Mouse (Mus musculus): ENCODE measurements at regions not wholly inside any gene's neighbourhood (a gene's known extent, or its start where the extent isn't known, plus 50 kb on each side); places are given as distances from the start of the nearest gene placed in this dataset.

DNA sequence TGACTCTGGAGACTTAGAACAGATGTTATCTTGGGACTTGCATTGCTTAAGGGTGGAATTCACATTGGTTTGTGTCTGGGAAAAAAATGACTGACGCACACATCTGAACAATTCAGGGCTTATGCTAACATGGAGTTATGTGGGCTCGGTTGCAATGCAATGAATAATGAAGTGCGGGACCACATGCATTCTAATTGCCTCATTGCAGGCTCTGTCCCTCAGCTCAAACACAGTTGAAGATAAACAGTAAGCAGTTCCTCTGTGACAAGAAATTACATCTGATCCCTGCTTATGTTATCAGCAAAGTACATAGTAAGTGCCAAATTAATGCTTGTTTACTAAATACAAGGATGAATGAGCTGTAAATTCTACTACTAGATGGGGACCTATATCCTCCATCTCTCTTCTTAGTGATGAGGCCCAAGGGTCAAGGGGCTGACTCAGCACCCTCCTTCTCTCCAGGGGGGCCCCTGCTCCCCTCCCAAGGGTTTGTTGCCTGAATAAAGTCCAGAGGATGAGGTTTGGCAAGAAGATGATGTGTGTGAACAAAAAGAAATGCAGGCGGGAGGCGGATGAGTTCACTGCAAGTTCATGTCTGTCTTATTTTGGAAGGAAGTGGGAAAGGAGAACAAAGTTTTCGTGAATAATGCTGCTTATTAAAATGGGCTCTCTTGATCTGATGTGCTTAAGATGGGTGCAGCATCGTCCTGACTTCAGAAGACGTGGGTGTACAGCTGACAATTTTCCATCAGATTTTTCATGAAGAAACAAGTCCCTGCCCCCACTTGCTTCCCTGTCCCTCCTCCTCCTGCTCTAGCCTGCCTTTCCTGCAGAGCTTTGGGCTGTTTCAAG is 533.1 kb downstream of the Shisa9 start:
- H3K27me3 ChIP-seq (ENCODE audit: low read depth, poor library complexity, severe bottlenecking), result no peaks in the 10 kb centered on the region
- no peaks in the 10 kb centered on the region for H3K9me3 ChIP-seq (replicated peaks)
- H3K4me1 ChIP-seq, result no peaks in the 10 kb centered on the region
- no peaks in the 10 kb centered on the region for H3K36me3 ChIP-seq
- WGBS, result 80% methylated on average over 8 of the region's 8 CpGs
- no peak for DNase-seq (ENCODE audit: low spot score)
- H3K4me3 ChIP-seq, result no peak overlapping the region
- no peak overlapping the region for H3K27ac ChIP-seq

DNA sequence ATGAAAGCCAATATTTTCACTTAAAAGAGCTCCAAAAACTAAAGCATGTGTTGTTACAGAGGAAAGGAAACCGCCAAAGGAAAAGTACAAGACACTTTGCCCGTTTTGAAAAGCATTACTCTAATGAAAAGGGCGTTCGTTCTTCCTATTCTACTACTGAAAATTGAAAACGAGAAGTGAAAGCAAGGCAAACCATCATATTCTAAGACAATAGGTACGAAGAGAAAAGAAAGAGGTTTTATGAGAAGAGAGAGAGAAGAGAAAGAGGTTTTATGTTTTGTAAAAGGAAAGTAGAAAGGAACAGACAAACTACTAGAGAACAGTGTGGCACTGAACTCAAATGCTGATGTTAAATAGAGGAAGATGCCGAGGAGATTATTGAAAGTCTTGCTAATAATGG is 534.4 kb downstream of the Shisa9 start:
- DNase-seq (ENCODE audit: low spot score), result no peak
- H3K9me3 ChIP-seq (replicated peaks), result no peaks in the 10 kb centered on the region
- no peaks in the 10 kb centered on the region for H3K36me3 ChIP-seq
- H3K27ac ChIP-seq, result no peak overlapping the region
- no peaks in the 10 kb centered on the region for H3K27me3 ChIP-seq (ENCODE audit: low read depth, poor library complexity, severe bottlenecking)
- no peaks in the 10 kb centered on the region for H3K4me1 ChIP-seq
- WGBS, result 91% methylated on average over 7 of the region's 7 CpGs
- no peak overlapping the region for H3K4me3 ChIP-seq

DNA sequence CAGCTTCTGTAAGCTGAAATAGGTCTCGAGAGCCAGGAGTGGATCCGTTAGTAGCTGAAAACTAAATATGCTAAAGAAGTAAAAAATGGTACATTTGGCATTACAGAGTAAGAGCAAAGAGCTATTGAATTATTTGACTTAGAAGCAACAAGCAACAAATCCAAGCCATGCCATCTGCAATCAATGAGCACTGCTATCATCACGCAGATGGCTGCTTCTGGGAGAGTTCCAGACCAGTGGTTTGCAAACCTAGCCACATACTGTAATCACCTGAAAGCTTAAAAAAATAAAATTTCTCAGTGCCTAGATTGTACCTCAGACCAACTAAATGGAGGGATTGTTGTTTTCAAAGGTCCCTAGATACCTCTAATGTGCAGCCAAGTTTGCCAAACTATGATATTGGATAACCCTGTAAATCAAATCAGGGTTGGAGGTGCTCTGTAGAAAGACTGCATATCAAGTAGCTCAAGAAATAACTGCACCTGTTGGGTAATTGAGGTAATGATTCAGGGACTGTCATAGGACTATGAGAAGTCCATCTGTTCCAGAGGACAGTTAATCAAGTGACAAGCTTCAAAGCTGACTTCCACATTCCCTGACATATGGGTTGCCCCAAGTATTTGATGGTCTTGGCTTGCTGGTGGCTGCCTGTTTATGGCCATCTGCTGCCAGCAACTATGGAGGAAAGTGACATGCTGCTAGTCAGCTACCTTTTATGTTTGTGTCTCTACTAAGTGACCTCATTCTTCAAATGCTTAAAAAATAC is 538.0 kb downstream of the Shisa9 start:
- 91% methylated on average over 3 of the region's 3 CpGs for WGBS
- H3K9me3 ChIP-seq (replicated peaks), result no peaks in the 10 kb centered on the region
- no peak overlapping the region for H3K27ac ChIP-seq
- H3K4me1 ChIP-seq, result no peaks in the 10 kb centered on the region
- no peaks in the 10 kb centered on the region for H3K27me3 ChIP-seq (ENCODE audit: low read depth, poor library complexity, severe bottlenecking)
- H3K36me3 ChIP-seq, result no peaks in the 10 kb centered on the region
- no peak for DNase-seq (ENCODE audit: low spot score)
- H3K4me3 ChIP-seq, result no peak overlapping the region

DNA sequence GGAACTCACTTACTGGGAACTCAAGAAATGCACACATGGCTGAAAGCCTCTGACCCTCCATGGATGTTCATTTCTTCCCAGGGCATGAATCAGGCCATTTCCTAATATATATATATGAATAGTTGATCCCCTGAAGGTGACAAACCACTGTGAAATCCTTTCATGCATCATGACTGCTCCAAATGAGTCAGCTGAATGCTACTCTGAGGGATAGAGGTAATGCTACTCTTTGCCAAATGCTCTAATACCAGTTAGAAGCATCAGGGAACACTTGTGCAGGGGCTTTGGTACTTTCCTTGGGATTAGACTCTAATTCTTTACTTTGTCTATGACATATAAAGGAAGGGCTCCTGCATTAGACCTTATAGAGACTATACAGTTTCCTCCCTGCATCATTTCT is 561.0 kb upstream of the Ercc4 start:
- no peak for DNase-seq (ENCODE audit: low spot score)
- Histone ChIP-seq H3K4me3 (no peak overlapping the region), H3K27ac (no peak overlapping the region), H3K9me3 (replicated peaks) (no peaks in the 10 kb centered on the region), H3K4me1 (no peaks in the 10 kb centered on the region), H3K27me3 (ENCODE audit: low read depth, poor library complexity, severe bottlenecking) (no peaks in the 10 kb centered on the region), H3K36me3 (no peaks in the 10 kb centered on the region)

DNA sequence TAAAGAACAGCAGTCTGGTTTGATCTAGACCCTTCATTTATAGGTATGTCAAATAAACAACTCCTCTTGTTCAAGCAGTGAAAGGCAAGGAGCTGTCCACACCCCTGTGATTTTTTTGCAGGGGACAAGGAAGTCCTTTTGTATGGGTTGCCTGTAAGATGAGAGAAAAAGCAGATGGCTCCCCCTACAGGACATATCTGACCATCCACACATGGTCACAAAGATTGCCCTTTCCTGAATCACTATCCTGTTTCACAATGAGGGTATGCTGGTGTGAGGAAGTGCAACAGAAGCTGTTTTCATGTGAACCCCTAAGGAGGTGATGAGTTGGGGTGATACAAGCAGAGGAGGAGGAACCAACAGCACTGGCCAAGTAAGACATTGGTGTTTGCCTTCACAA is 520.6 kb upstream of the Ercc4 start:
- Histone ChIP-seq H3K4me3 (no peak overlapping the region), H3K27ac (no peak overlapping the region), H3K9me3 (replicated peaks) (no peaks in the 10 kb centered on the region), H3K36me3 (no peaks in the 10 kb centered on the region), H3K4me1 (no peaks in the 10 kb centered on the region), H3K27me3 (ENCODE audit: low read depth, poor library complexity, severe bottlenecking) (no peaks in the 10 kb centered on the region)
- no peak for DNase-seq (ENCODE audit: low spot score)

DNA sequence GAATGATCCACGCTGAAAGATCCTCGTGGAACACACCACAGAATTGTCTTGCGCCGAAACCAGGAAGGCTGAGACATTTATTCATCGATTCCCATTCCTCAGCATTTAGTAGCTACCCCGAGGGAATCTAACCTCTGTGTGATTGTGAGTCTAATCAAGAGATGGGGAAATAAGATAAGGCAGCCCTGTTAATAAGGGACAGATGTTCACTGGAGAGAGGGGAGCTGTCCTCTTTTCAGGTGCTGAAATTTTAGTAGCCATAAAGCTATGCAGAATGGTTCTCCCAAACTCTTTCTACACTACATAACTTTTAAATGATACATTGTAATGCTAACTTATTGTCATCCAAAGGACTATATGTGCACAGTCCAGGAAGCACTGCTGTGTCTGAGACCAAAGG is 501.2 kb upstream of the Ercc4 start:
- 61% methylated on average over 6 of the region's 6 CpGs for WGBS
- Histone ChIP-seq H3K9me3 (replicated peaks) (no peaks in the 10 kb centered on the region), H3K27ac (no peak overlapping the region), H3K4me1 (no peaks in the 10 kb centered on the region), H3K4me3 (no peak overlapping the region), H3K27me3 (ENCODE audit: low read depth, poor library complexity, severe bottlenecking) (no peaks in the 10 kb centered on the region), H3K36me3 (no peaks in the 10 kb centered on the region)
- DNase-seq (ENCODE audit: low spot score), result no peak

DNA sequence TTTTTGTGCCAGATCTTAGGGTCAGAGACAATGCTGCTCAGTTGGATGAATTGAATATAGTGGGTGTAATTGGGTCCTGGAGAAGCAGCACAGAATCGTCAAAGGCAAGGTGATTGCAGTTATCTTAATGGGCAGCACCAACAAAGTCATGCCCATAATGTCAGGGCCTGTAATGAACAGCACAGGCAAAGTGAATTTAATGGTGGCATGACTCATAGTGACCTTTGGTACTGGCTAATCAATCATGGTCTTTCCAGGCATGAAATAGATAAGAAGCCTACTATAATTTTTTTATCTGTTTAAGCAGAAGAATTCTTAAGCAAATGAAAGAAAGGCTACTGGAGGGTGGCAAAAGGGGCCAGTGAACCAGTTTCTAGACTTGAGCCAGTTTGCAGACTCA is 498.4 kb upstream of the Ercc4 start:
- H3K9me3 ChIP-seq (replicated peaks), result no peaks in the 10 kb centered on the region
- no peaks in the 10 kb centered on the region for H3K36me3 ChIP-seq
- WGBS, result 63% methylated on average over 1 of the region's 1 CpGs
- H3K27ac ChIP-seq, result no peak overlapping the region
- no peak for DNase-seq (ENCODE audit: low spot score)
- H3K4me1 ChIP-seq, result no peaks in the 10 kb centered on the region
- H3K27me3 ChIP-seq (ENCODE audit: low read depth, poor library complexity, severe bottlenecking), result no peaks in the 10 kb centered on the region
- no peak overlapping the region for H3K4me3 ChIP-seq

DNA sequence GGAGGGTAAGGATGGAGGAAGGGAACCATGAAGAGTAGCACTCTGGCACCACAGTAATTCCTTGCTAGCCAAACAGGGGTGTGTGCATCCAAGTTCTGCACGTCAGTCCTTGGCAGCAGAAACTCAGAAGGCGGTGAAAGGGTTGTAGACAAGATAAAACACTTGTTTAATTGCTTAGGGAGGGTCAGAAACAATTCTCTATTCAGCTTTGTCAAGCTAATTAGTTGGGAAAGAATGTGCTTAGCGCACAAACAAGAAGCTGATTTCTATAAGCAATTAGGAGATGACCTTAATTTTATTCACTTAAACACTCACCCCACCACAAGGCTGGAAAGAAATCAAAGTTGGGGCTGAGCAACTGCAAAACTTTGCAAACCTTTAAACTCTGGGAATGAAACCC is 491.7 kb upstream of the Ercc4 start:
- H3K27me3 ChIP-seq (ENCODE audit: low read depth, poor library complexity, severe bottlenecking), result no peaks in the 10 kb centered on the region
- no peak overlapping the region for H3K27ac ChIP-seq
- H3K4me1 ChIP-seq, result no peaks in the 10 kb centered on the region
- H3K4me3 ChIP-seq, result no peak overlapping the region
- H3K9me3 ChIP-seq (replicated peaks), result no peaks in the 10 kb centered on the region
- WGBS, result 77% methylated on average over 3 of the region's 3 CpGs
- no peaks in the 10 kb centered on the region for H3K36me3 ChIP-seq
- DNase-seq (ENCODE audit: low spot score), result no peak

DNA sequence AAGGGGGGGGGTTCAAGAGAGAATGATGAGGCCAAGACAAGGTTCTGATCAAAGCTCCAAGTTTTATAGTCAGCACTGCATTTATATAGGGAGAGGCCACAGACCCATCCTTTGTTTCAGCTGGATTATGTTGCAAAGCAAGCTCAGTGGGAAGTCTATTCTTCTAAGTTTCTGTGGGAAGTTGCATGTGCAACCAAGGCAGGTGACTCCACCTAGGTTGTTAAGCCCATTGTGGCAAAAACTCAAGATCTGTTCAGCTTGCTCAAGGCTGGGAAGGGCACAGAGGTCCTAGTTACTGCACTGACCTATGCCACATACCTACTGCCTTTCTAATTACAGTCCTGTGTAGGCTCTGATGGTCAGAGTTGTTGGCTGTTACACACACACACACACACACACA is 477.0 kb upstream of the Ercc4 start:
- DNase-seq (ENCODE audit: low spot score), result no peak
- no peak overlapping the region for H3K4me3 ChIP-seq
- H3K27me3 ChIP-seq (ENCODE audit: low read depth, poor library complexity, severe bottlenecking), result no peaks in the 10 kb centered on the region

DNA sequence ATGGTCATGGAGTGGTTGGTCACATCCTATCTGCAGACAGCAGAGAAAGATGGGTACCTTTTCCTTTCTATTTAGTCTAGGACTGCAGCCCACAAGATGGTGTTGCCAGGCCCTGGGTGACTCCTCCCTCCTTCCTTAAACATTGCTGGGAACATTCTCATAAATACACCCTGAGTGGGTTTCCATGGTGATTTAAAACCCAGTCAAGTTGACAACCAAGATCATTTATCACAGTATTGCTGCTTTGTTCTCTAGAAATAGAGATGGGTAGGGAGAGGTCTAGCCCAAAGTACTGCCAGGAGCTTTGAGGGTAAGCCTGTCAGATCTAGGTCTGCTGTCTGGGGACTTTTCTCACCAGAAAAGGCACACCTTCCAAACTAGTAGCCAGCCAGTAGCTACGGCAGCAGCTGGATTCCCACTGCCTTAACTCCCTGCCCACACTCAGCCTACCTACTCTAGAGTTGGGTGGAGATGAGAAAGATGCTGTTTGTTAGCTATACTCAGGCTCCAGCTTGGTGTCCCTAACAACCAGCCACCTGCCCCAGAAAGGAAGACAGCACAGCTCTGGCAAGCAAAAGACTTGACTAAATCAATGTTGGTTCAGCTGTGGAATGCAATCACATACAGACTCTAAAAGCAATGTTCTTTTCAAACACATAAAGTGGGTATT is 470.4 kb upstream of the Ercc4 start:
- H3K27ac ChIP-seq, result no peak overlapping the region
- 81% methylated on average over 1 of the region's 1 CpGs for WGBS
- no peak overlapping the region for H3K4me3 ChIP-seq
- no peaks in the 10 kb centered on the region for H3K9me3 ChIP-seq (replicated peaks)
- no peaks in the 10 kb centered on the region for H3K27me3 ChIP-seq (ENCODE audit: low read depth, poor library complexity, severe bottlenecking)
- H3K4me1 ChIP-seq, result no peaks in the 10 kb centered on the region
- no peaks in the 10 kb centered on the region for H3K36me3 ChIP-seq
- DNase-seq (ENCODE audit: low spot score), result no peak

More for the DNA sequence above, 477.0 kb upstream of the Ercc4 start:
- Histone ChIP-seq H3K4me1 (no peaks in the 10 kb centered on the region), H3K9me3 (replicated peaks) (no peaks in the 10 kb centered on the region), H3K36me3 (no peaks in the 10 kb centered on the region), H3K27ac (no peak overlapping the region)

DNA sequence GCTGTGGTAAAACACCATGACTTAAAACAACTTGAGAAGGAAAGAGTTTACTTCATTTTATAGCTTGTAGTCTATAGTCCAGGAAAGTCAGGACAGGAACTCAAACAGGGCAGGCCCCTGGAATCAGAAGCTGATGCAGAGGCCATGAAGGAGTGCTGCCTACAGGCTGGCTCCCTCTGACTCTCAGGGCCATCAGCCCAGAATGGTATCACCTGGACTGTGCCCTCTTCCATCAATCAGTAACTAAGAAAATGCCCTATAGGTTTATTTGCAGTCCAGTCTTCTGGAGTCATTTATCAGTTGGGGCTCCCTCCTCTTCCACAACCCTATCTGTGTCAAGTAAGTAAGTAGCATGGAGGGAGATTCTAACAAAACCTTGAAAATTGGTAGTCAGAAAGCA is 466.4 kb upstream of the Ercc4 start:
- Histone ChIP-seq H3K36me3 (no peaks in the 10 kb centered on the region), H3K4me3 (no peak overlapping the region), H3K4me1 (no peaks in the 10 kb centered on the region), H3K27ac (no peak overlapping the region), H3K27me3 (ENCODE audit: low read depth, poor library complexity, severe bottlenecking) (no peaks in the 10 kb centered on the region), H3K9me3 (replicated peaks) (no peaks in the 10 kb centered on the region)
- no peak for DNase-seq (ENCODE audit: low spot score)

DNA sequence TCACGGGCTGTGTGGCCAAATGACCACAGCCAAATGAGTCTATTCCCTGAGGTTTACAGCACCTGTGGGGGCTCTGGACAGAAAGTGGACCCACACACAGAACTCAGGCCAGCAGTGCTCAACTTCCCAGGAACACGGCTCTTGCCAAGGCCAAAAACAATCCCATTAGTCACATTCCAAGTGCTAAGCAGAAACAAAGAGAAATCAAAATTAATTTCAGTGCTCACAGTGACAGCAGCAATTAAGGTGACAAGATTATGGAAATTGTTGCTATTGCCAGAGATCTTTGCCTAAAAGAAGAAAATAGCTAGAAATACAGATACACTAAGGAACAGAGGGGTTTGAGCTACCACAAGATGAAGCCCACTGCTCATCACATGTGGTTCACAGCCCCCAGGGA is 464.9 kb upstream of the Ercc4 start:
- H3K9me3 ChIP-seq (replicated peaks), result no peaks in the 10 kb centered on the region
- H3K27me3 ChIP-seq (ENCODE audit: low read depth, poor library complexity, severe bottlenecking), result no peaks in the 10 kb centered on the region
- H3K4me3 ChIP-seq, result no peak overlapping the region
- WGBS, result 71% methylated on average over 2 of the region's 2 CpGs
- no peak for DNase-seq (ENCODE audit: low spot score)
- no peak overlapping the region for H3K27ac ChIP-seq
- no peaks in the 10 kb centered on the region for H3K4me1 ChIP-seq
- no peaks in the 10 kb centered on the region for H3K36me3 ChIP-seq

DNA sequence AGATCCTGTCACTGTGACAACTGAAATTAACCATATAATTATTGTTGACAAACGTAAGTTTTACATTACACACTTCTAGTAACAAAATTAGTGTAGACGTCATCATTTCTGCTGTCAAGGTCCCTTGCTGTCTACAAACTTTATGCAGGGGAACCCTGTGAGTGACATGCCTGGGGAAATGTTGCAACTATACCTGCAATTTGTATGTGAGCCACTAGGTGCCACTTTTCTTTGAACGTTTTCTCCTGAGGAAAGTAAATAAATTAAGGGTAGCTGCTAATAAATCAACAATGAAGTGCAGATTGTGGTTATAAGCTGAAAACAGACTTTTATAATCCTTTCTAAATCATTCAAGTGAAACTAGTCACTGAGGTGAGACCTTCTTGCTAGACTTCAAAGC is 457.3 kb upstream of the Ercc4 start:
- Histone ChIP-seq H3K36me3 (no peaks in the 10 kb centered on the region), H3K27ac (no peak overlapping the region), H3K4me1 (no peaks in the 10 kb centered on the region), H3K9me3 (replicated peaks) (no peaks in the 10 kb centered on the region), H3K27me3 (ENCODE audit: low read depth, poor library complexity, severe bottlenecking) (no peaks in the 10 kb centered on the region), H3K4me3 (no peak overlapping the region)
- WGBS, result 75% methylated on average over 3 of the region's 3 CpGs
- no peak for DNase-seq (ENCODE audit: low spot score)
